Mouse (Mus musculus): ENCODE measurements around the gene Sf3b3.
A peak's percentile ranks its signal among the peaks of the same experiment; 100 is the strongest.

Gene Sf3b3

DNA sequence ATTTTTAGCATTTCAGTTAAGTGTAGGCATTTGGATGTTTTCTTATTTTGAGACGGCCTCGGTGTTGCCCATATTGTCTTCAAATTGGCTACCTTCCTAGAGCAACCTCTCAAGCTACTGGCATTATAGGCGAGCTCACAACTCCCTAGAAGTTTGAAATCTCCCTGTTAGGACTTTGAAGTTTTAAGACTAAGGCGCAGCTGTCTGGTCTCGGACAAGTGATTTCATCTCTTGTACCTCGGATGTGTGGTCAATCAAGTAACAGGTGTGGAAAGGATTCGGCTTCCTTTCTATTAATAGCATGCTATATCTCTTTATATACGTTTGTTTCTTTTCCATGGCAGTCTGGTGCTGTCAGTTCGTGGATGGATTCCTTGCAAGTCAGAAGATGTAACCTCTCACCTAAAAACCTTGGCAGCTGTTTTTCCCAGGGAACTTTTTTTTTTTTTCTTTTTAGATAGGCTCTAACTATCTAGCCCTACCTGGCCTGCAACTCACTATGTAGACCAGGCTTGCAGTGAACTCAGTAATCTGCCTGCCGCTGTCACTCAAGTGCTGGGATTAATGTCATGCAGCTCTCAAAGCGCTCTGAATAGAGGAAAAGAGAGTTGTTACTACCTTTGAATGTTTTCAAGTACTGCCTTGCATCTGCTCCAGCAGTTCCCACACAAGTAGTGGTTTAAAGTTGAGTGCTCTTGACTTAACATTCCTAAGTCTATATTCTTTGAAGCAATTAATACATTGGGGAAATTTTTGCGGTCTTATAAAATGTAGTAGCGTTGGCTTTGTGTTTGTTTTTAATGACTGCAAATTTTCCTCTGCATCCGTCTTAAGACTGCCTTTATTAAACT, 1.3 kb upstream of the Sf3b3 start:
- no peak for DNase-seq (ENCODE audit: low read depth, low spot score)

DNA sequence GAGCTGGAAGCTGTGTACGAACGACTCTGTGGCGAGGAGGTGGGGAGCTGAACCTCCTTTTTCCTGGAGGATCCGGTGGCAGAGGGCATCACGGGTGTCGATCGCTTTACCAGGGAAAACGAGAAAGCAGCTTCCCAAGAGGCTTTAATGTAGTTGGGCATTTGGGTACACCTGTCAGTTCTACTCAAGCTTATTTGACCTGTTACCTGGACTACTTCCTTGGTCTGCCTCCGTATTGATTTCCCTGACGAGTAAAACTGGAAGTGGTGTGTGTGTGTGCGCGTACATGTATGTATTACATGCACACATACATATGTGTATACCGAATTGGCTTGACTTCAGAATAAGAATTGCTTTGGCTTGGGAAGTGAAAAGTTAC, 573 bp upstream of the Sf3b3 start:
- no peak for DNase-seq (ENCODE audit: low read depth, low spot score)

DNA sequence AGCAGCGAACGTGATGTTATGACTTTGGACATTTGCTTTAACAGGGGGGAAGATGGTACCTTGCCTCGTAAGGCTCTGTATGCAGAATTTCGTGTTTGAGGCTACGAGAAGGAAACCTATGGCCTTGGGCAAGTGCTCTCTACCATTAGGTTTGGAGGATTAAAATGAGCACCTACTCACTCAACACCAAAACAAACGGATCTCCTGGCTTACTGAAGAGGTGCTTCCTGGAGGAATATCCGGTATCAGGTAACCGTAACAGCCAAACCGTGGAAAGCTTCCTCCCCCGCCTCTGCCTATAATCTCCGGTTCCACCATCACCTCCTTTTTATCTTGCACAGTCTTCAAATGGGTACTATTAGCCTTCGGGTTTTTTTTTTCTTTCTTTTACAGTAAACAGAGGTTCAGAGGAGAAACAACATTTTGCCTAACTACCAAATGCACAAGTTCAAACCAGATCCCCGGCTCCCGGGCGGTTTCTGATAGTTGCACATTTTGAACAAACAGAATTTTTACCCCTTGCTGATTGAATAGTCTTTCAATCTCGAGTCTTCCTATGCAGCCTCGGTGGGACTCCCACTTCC, 674 bp downstream of the Sf3b3 start:
- DNase-seq (ENCODE audit: low read depth, low spot score), result peak; percentile 16

DNA sequence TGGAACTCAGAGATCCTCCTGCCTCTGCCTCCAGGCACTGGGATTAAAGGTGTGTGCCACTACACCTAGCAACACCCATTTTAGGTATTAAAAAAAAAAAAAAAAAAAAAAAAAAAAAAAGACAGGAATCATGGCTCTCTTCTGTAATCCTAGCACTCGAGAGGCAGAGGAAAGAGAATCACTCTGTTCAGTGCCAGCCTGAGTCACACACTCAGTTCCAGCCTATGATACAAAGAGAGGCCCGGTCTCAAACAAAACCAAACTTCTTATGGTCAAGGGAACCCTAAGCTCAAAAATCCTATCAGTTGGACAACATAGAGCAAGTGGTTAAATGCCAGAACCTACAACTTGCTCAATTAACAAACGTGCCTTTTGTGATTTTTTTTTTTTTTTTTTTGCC, 1.6 kb downstream of the Sf3b3 start:
- DNase-seq (ENCODE audit: low read depth, low spot score), result no peak

DNA sequence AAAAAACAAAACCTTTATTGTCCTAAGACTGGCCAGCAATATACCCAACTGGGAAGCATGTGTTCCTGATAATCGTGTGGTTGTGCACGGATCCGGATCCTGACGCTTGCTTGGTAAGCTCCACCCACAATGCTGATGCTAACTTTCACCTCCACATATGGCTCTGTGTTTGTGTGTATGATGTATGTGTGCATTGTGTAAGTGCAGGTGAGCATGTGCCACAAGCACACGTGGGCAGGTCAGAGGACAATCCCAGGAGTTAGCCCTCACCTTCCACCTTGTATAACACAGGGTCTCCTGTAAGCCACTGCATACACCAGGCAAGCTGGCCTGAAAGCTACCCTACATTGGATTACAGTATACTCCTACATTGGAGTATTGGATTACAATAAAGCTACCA, 3.4 kb downstream of the Sf3b3 start:
- DNase-seq (ENCODE audit: low read depth, low spot score), result no peak

DNA sequence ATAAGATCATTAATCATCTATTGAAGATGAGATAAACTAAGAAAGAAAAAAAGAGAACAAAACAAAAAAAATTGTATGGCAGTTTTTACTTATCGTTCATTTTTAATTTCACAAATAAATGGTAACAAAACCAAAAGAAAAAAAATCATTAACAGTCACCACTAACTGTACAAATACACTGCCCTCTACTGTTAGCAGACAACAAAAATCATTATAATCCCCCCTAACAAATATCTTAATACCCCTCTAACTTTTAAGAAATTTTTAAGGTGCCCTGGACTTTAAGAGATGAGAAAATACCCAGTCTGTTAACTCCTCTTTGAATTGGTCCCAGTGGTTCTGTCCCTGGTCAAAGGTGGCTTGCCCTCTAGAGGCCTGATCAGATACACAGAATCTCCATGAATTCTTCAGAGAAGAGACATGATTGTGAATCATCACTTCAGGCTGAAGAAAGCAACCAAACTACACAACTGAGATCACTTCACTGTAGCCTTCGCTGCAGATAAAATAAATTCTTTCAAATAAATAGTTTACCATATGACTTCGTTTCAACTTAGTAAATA, 4.5 kb downstream of the Sf3b3 start:
- no peak for DNase-seq (ENCODE audit: low read depth, low spot score)

DNA sequence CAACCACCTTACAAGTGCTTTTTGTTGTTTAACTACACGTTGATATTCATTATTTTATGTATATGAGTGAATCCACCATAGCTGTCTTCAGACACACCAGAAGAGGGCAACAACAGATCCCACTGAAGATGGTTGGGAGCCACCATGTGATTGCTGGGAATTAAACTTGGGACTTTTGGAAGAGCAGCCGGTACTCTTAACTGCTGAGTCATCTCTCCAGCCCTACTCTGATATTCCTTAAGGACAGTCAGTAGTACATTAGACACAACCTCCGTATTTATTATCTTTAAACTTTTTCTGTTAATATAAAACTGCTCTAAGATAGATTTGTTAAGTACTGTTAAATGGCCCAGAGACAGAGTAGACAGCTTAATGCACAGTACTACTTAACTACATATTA, 14.6 kb downstream of the Sf3b3 start:
- DNase-seq (ENCODE audit: low read depth, low spot score), result no peak

DNA sequence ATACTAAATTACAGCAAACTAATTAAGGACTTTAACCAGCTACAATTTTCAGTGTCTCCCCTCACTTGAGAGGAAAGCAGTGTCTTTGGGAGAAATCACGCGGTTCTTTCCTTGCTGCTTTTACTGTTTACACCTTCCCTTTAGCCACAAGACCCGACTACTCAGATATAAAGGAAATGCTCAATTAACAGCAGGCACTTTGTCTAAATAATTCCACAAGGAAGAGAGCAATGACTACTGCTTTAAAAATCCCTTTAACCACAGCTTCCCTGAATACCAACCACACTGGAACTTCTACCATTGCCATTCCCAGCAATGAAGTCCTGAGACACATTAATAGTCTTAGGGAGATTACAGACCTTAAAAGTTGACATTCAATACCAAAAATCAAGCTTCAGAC, 18.1 kb downstream of the Sf3b3 start:
- DNase-seq (ENCODE audit: low read depth, low spot score), result no peak

DNA sequence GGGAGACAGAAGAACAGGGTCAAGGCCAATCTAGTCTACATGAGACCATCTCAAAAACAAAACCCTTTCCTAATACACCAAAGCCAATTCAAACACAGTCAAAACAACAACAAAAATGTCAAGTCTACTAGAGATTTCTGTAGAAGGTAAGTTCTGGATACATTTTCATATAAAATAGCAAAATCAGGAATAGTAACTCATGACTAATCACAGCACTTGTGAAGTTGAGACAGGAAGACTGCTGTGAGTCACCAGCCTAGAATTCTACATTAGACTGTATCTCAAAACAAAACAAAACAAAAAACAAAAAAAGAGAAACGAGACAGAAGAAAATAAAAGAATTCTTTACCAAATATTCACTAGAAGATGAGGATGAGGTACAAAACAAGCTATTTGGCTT, 21.7 kb downstream of the Sf3b3 start:
- no peak for DNase-seq (ENCODE audit: low read depth, low spot score)

DNA sequence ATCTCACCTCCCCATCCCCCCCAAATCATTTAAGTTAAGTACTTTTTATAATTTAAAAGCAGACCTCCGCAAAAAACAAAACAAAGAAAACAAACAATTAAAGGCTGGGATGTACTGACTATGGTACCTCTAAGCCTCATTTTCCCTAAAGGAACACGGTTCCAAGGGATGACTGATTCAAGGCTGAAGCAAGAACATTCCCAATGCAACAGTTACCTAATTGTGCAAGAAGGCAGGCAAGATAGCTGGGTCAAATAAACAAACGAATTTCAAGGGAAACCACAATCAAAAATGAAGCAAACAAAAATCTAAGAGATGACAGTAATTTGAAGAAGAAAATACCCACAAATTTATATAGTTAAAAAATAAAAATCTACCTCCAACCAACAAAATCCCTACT, 24.6 kb downstream of the Sf3b3 start:
- no peak for DNase-seq (ENCODE audit: low read depth, low spot score)

DNA sequence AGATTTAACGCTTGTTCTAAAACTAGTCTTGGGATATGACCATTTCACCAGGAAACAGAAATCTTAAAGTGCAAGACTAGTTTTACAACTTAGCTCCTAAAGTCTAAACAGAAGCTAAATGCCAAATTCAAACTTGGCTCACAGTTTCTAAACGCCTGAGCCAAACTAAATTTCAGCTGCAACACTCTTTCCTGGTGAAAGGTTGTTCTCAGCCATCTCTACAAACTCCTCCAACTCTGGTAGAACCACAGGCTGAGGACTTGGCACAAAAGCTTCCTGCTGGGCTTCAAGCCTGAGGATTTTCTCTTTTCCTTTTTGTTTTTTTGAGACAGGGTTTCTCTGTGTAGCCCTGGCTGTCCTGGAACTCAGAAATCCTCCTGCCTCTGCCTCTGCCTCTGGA, 26.3 kb downstream of the Sf3b3 start:
- no peak for DNase-seq (ENCODE audit: low read depth, low spot score)

DNA sequence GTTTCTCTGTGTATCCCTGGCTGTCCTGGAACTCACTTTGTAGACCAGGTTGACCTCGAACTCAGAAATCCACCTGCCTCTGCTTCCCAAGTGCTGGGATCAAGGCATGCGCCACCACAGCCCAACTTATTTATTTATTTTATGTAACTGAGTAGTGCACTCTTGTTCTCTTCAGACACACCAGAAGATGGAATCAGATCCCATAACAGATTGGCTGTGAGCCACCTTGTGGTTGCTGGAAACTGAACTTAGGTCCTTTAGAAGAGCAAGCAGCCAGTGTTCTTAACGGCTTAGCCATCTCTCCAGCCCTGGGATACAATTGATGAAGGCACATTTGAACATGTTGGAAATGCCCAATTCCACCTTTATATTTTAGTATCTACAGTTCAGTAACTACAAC, 28.0 kb downstream of the Sf3b3 start:
- DNase-seq (ENCODE audit: low read depth, low spot score), result no peak

DNA sequence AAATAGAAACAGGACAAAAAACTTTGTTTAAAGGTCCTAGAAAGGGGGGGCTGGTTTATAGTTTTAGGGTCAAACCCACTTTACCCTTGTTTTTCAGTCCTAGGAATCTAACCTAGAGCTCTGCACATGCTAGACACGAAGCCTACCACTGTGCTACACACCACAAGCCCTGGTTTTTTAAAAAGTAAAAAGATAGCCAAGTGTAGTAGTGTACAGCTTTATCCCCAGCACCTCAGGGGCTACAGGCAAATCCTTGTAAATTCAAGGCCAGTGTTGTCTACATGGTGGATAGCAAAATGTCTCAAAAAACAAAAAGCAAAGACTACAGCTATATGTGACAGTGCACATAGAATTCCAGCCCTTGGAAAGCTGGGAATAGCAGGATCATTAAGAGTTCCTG, 29.6 kb downstream of the Sf3b3 start:
- DNase-seq (ENCODE audit: low read depth, low spot score), result no peak

DNA sequence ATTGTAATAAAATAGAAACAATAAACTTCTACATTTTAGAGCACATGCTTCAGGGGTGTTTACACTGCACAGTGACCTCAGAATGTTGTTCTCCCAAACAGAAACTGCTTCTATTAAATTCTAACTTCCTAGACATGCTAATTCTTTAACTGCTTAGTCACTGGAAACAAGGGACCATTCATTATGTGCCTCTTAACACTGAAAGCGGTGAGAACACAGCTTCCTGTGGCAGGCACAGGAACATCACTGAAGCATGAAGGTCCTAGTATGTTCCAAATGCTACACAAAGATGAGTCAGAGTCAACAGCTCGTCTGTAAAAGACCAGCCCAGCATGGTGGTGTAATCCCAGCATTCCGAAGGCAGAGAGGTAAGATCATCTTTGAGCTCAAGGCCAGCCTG, 31.3 kb downstream of the Sf3b3 start:
- DNase-seq (ENCODE audit: low read depth, low spot score), result no peak

DNA sequence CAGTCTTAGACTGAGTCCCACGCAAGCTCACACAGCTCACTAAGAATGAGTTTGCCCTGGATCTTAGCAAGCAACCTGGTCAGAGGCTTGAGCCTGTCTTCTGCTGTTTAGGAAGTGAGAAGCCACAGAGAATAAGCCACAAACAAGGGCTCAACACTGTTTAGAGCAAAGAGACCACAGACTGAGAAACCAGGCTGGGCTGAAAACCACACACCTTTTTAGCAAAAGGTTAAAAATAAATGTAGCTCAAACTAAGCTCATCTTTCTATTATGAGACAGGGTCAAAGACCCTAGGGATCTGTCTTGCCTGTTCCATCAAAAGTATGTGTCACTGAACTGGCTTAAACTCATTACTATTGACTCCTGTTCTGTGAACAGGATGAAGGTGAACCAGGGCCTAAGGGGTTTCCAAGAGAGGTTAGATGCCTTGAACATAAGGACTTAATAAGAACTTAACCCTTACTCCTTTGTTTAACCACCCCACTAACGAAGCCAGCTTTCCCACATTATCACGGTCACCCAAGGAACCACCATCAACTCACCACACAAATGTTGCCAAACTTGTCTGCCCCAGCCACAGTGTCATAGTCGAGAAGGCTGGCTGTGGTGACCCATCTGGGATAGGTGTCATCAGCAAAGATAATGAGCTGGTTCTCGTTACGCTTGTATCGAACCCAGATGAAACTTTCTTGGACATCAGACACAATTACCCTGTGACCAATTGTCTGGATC, 33.3 kb downstream of the Sf3b3 start:
- DNase-seq (ENCODE audit: low read depth, low spot score), result no peak

DNA sequence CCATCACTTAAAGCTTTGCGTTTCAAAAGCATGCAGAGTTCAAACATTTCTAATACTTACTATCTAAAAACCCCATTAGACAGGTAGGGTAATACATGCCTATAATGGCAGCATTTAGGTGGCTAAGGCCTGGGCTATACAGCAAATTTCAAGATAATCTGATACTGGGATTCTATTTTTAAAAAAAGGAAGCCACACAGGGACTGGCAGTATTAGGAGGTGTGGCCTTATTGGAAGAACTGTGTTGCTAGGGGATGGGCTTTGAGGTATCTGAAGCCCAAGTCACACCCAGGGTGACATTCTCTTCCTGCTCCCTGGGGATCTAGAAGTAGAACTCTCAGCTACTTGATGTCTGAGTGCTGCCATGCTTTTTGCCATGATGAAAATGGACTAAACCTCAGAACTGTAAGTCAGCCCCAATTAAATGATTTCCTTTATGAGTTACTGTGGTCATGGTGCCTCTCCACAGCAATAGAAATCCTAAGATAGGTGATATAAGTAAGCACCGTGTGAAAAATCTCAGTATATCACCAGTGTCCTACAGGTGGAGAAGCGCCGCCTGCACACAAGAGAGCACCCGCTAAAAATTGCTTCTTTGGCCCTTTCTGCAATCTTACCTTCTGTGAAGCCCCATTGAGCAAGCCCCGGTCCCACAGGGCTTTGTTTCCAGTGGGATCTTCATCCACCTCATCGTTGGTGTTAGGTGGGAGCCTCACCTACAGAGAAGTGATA, 34.1 kb downstream of the Sf3b3 start:
- DNase-seq (ENCODE audit: low read depth, low spot score), result no peak

DNA sequence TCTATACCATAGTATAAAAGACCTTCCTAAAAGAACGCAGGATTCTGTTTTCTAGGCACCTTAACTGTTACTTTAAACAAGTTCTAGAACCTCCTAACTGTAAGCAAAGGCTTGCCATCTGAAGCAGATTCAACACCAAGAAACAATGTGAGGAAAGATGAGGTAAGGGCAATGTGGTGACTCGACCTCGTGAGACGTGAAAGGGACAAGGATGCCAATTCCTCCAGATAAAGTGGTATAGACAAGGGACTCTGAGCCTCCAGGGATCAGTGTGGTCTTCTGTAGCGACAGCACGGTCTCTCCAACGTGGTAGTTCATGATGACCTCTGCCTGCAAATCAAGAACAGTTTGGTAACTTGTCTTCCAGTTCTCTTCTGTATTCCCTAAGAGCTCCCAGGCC, 34.8 kb downstream of the Sf3b3 start:
- DNase-seq (ENCODE audit: low read depth, low spot score), result no peak

DNA sequence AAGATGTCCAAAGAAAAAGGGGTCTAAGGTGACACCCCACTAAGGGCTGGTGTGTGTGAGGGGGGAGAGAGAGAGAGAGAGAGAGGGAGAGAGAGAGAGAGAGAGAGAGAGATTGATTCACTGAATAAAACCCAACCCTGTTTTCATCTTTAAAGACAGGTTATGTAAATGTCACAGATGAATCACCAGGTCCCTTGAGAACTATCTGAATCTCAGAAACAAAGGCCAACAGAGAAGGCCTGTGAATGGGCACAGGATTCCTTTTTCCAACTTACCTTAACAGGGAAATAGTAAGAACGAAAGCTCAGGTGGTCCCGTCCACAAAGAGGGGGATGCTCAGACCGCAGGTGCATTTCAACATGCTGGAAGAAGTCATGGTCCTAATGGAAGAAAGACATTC, 35.5 kb downstream of the Sf3b3 start:
- DNase-seq (ENCODE audit: low read depth, low spot score), result no peak

DNA sequence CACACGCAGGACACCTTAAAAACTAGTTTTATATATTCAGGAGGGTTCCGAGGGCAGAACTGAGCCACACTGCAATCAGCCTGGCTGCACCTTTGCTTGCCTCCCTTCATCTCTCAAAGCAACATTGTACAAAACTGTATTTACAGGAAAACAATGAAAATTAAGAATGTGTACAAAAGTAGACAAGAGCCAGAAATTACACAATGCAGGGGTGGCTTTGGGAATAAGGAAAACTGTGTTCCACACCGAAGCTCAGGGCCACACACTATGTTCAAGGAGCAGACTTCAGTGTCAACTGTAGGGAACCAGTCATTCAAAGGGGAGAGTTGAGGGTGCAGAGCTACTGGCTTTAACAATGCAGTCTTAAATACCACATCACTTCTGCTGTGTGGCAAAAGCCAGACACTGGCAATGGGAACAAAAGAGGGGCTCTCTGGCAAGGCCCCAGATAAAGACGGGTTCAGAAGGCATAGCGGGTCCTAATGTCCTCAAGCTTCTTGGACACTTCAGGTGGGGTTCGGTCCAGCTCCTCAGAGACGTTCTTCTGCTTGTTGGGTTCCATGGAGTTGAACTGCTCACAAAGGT, 36.0 kb downstream of the Sf3b3 start:
- DNase-seq (ENCODE audit: low read depth, low spot score), result no peak

DNA sequence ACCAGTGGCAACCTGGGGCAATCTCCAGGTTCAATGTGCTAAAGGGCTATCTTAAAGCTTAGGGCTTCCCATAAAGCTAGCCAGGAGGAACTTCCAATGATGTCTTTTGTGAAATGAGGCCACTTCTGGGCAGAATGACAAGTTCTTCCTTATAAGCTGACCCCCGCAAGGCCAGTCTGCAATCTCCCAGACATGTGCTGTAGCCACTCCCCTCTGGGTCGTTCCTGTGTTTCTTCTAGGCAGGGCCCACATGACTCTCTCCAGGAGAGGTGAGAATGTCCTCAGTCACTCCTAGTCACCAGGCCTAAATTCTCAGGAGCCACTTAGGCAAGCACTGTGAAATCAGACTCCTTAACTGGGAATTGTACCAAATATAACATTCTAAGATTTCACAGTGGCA, 36.8 kb downstream of the Sf3b3 start:
- no peak for DNase-seq (ENCODE audit: low read depth, low spot score)

Measured in embryo, embryonic 11.5 days (tissue).